9 mouse cellular contexts compared by ENCODE assay signal in genomic region chr1:53986185-53986892, GRCm38 (mm10).
DNase-seq lines count a peak whose midpoint lies in the region; ATAC-seq and TF ChIP-seq lines count a peak whose summit lies in the region.
"Had no signal": no experiment of that assay in that cellular context is flagged by ENCODE, and none has a peak within 500 bp of the region (broad histone marks: within the 10 kb centered on the region; RNA-seq: fewer than 3 reads in every experiment).

No protein-coding gene starts in this region.

- H3K27ac ChIP-seq in kidney, adult 2 months (ENCODE audit: insufficient read depth, low read depth, low read length): peak overlapping the region; percentile 86
- H3K27ac ChIP-seq in kidney, embryonic 14.5 days (ENCODE audit: low read depth, low read length): no peak overlapping the region
- peak overlapping the region; percentile 90 for H3K27ac ChIP-seq in brown adipose tissue, adult 24 weeks (replicated peaks; ENCODE audit: low read depth, low read length)
- peak overlapping the region; percentile 19; the same call in 1 of the 2 replicates for H3K27ac ChIP-seq in embryonic fibroblast, embryonic 13.5 days (ENCODE audit: insufficient read depth, low read length)
- peak overlapping the region; percentile 75 for H3K27ac ChIP-seq in lung, embryonic 16.5 days (ENCODE audit: low read length)
- H3K27ac ChIP-seq: midbrain, embryonic 12.5 days had no signal

- peak; percentile 68 for DNase-seq in kidney, adult 2 months
- no peak for DNase-seq in layer of hippocampus, postnatal 25 days (ENCODE audit: extremely low spot score in 1 of 2, low spot score in 1 of 2)
- DNase-seq in MN1 (ENCODE audit: low spot score): no peak

- H3K4me3 ChIP-seq in kidney, adult 2 months (ENCODE audit: insufficient read depth, low read depth, low read length): no peak overlapping the region
- H3K4me3 ChIP-seq in kidney, embryonic 14.5 days (ENCODE audit: low read length): no peak overlapping the region
- H3K4me3 ChIP-seq in brown adipose tissue, adult 24 weeks (ENCODE audit: insufficient read depth, low read depth, low read length): no peak overlapping the region
- H3K4me3 ChIP-seq in embryonic fibroblast, embryonic 13.5 days (ENCODE audit: insufficient read depth, low read length): no peak overlapping the region
- H3K4me3 ChIP-seq in lung, embryonic 16.5 days (ENCODE audit: low read length): no peak overlapping the region
- H3K4me3 ChIP-seq: midbrain, embryonic 12.5 days had no signal

- no peak for TF ChIP-seq CTCF in kidney, adult 2 months (conservative IDR thresholded peaks at IDR 0.05; ENCODE audit: insufficient read depth, insufficient read length, low read depth, low read length)
- TF ChIP-seq CTCF in embryonic fibroblast, embryonic 13.5 days (IDR thresholded peaks at IDR 0.05; ENCODE audit: borderline replicate concordance, insufficient read depth, low read length): no peak

- no peak overlapping the region for H3K9ac ChIP-seq in kidney, embryonic 14.5 days (ENCODE audit: low read depth, low read length)
- no peak overlapping the region for H3K9ac ChIP-seq in lung, embryonic 16.5 days (ENCODE audit: low read length)
- H3K9ac ChIP-seq: midbrain, embryonic 12.5 days had no signal

- WGBS in kidney, adult 2 months: 48% methylated on average over 8 of the region's 8 CpGs
- WGBS in kidney, embryonic 14.5 days: 78% methylated on average over 8 of the region's 8 CpGs
- WGBS in lung, embryonic 16.5 days: 45% methylated on average over 8 of the region's 8 CpGs

- no peak for TF ChIP-seq POLR2A in kidney, adult 2 months (IDR thresholded peaks at IDR 0.05; ENCODE audit: low read depth, low read length)
- TF ChIP-seq POLR2A in embryonic fibroblast, embryonic 13.5 days (IDR thresholded peaks at IDR 0.05; ENCODE audit: low read depth, low read length): no peak

- ATAC-seq in kidney, embryonic 14.5 days (ENCODE audit: low FRiP score, low TSS enrichment): no peak
- ATAC-seq in lung, embryonic 16.5 days (ENCODE audit: low read depth): no peak
- no peak for ATAC-seq in monocyte, adult 5-6 weeks (replicated peaks; ENCODE audit: insufficient number of reproducible peaks, low FRiP score, low TSS enrichment, poor library complexity, severe bottlenecking)

- H3K4me1 ChIP-seq in kidney, adult 2 months (ENCODE audit: control insufficient read depth, insufficient read depth, low read length): 0 out of 2 replicates have a peak, but pooled peaks cover 2% of the 10 kb centered on the region
- no peaks in the 10 kb centered on the region for H3K4me1 ChIP-seq in kidney, embryonic 14.5 days (ENCODE audit: control insufficient read depth, insufficient read depth, low read length)
- peaks cover 7% of the 10 kb centered on the region for H3K4me1 ChIP-seq in brown adipose tissue, adult 24 weeks (ENCODE audit: control insufficient read depth, insufficient read depth, insufficient read length, low read length)
- no peaks in the 10 kb centered on the region; the same call in 1 of the 2 replicates for H3K4me1 ChIP-seq in embryonic fibroblast, embryonic 13.5 days (ENCODE audit: control insufficient read depth, insufficient read depth, low read length)
- peaks cover 3% of the 10 kb centered on the region for H3K4me1 ChIP-seq in lung, embryonic 16.5 days (replicated peaks; ENCODE audit: control insufficient read depth, insufficient read depth, low read length)
- H3K4me1 ChIP-seq: midbrain, embryonic 12.5 days had no signal

- H3K9me3 ChIP-seq in kidney, embryonic 14.5 days (ENCODE audit: control insufficient read depth, low read length): no peaks in the 10 kb centered on the region
- no peaks in the 10 kb centered on the region for H3K9me3 ChIP-seq in lung, embryonic 16.5 days (ENCODE audit: control insufficient read depth, low read length)
- H3K9me3 ChIP-seq: midbrain, embryonic 12.5 days had no signal

- no peaks in the 10 kb centered on the region for H3K27me3 ChIP-seq in kidney, adult 2 months (replicated peaks; ENCODE audit: control insufficient read depth, insufficient read depth, low read length)
- no peaks in the 10 kb centered on the region for H3K27me3 ChIP-seq in kidney, embryonic 14.5 days (ENCODE audit: control insufficient read depth, insufficient read depth, low read length)
- H3K27me3 ChIP-seq in lung, embryonic 16.5 days (ENCODE audit: control insufficient read depth, insufficient read depth, low read depth, low read length): no peaks in the 10 kb centered on the region
- H3K27me3 ChIP-seq: midbrain, embryonic 12.5 days had no signal

- no peaks in the 10 kb centered on the region for H3K36me3 ChIP-seq in kidney, adult 2 months (ENCODE audit: control insufficient read depth, insufficient read depth, low read length)
- no peaks in the 10 kb centered on the region for H3K36me3 ChIP-seq in kidney, embryonic 14.5 days (ENCODE audit: control insufficient read depth, insufficient read depth, low read length)
- no peaks in the 10 kb centered on the region for H3K36me3 ChIP-seq in lung, embryonic 16.5 days (ENCODE audit: control insufficient read depth, insufficient read depth, low read length)
- H3K36me3 ChIP-seq: midbrain, embryonic 12.5 days had no signal

- no peak overlapping the region for H3K4me2 ChIP-seq in kidney, embryonic 14.5 days (replicated peaks; ENCODE audit: low read depth, low read length)
- H3K4me2 ChIP-seq in lung, embryonic 16.5 days (ENCODE audit: low read depth, low read length): no peak overlapping the region
- H3K4me2 ChIP-seq: midbrain, embryonic 12.5 days had no signal
